In the genomic region with DNA sequence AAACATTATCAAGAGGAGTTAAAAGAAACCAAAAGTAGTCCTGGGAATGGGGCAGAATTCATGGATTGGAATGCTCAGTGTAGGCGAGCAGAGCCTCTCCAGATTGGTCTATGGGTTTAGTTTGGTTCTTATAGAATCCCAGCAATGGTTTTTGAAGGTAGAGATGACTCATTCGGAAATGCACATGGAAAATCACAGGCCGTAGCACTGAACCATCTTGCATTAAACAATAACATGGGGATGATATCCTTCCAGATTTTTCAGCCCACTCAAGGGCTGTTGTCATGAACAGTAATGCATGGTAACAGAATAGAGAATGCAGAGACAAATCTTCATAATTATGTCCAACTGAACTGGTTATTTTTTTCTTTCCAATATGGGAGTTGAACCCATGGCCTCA, we compare ENCODE assay signal across 13 mouse cellular contexts.
"Had no signal": no experiment of that assay in that cellular context is flagged by ENCODE, and none has a peak within 500 bp of the region (broad histone marks: within the 10 kb centered on the region; RNA-seq: fewer than 3 reads in every experiment).

No protein-coding gene starts in this region.

- DNase-seq: gastrocnemius, postnatal 14 days; gastrocnemius, postnatal 36 days; heart, adult 11 months; heart, adult 2 months; heart, postnatal 14 days; heart, postnatal 36 days; kidney, adult 11 months; kidney, adult 2 months; kidney, adult 9 months; kidney, postnatal 14 days; kidney, postnatal 36 days; layer of hippocampus, postnatal 36 days; left cerebral cortex, postnatal 4 days had no signal
